Mouse (Mus musculus): Measurements from ENCODE around the gene Vdac2.

DNA sequence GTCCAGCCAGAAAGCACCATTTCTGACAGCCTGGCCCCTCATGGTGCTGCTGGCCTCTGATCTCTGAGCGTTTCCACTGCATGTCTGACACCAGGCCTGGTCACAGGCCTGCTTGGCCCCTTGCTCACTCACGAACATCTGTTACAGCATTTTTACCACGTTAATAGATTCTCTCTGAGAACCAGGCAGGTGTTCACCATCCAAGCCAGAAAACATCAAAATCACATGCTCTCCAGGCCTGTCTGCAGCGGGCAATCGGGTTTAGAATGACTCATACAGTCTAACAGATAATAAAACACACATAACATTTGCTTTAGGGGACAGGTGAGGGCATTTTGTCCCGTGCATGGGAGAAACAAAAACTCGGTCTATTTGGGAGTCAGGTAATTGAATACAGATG is 41.3 kb downstream of the Vdac2 start:
- TF ChIP-seq POLR2A (IDR thresholded peaks at IDR 0.05; ENCODE audit: extremely low read depth, insufficient read depth, low read length), result no peak
- TF ChIP-seq CTCF (IDR thresholded peaks at IDR 0.05; ENCODE audit: low read depth, low read length), result no peak
